Mouse (Mus musculus) layer of hippocampus, postnatal 36 days (tissue): ENCODE data around the gene BC048507. TPM values are rescaled to one million over a fixed set of nuclear protein-coding genes. Genes with fewer than 3 reads are reported as not detected.

ENCODE experiments used
- total RNA-seq, 2 experiments: library from RNA; stranded (reverse); gene quantifications; 2 replicates each; pipeline ENCODE4 v1.2.3; 2021

The BC048507 gene
- total RNA-seq, 2 experiments from 2014 or later: not detected

Other genes with a start within 250 kb of the BC048507 start
- gene Gm49345, start 225.6 kb upstream of the BC048507 start, total RNA-seq: 1 to 10 TPM in 1 of 2 experiments, under 1 TPM in 1; 0.20 to 1.8 TPM
- 1 to 10 TPM; 8.9 to 9.0 TPM for gene Zfp729a, start 225.5 kb upstream of the BC048507 start, total RNA-seq
- 10 to 100 TPM; 23.5 to 28.6 TPM for gene Zfp738, start 176.3 kb upstream of the BC048507 start, total RNA-seq
- 10 to 100 TPM; 12.5 to 14.6 TPM for gene Zfp65, start 134.2 kb upstream of the BC048507 start, total RNA-seq
- gene Zfp85, start 108.1 kb upstream of the BC048507 start, total RNA-seq: 1 to 10 TPM; 5.9 to 6.6 TPM
- gene Zfp493, start 83.6 kb upstream of the BC048507 start, total RNA-seq: 1 to 10 TPM; 4.3 to 5.5 TPM
- 1 to 10 TPM; 7.4 to 9.1 TPM for gene Zfp273, start 49.6 kb upstream of the BC048507 start, total RNA-seq
- 10 to 100 TPM; 12.7 to 14.2 TPM for gene Gm10037, start 32.2 kb upstream of the BC048507 start, total RNA-seq